Mouse (Mus musculus) bone marrow macrophage, adult 2 months (primary cell): ENCODE measurements around the gene Cfap69.

Experiments
- CTCF ChIP-seq: IDR thresholded peaks from 2 replicates; pipeline ENCODE4 v1.5.1; 2012; ENCODE audit warnings: low read depth, mild to moderate bottlenecking, low read length, moderate library complexity
- POLR2A ChIP-seq: IDR thresholded peaks from 2 replicates; pipeline ENCODE4 v1.6.1; 2012; ENCODE audit warnings: mild to moderate bottlenecking, low read depth, low read length, borderline replicate concordance

GRCm38 (mm10) chr5:5676082-5676481 is 12.0 kb upstream of the Cfap69 start:
- TF ChIP-seq POLR2A (no peak), CTCF (no peak)
